Comparison of ENCODE assay signal across 8 mouse cellular contexts in the genomic region with DNA sequence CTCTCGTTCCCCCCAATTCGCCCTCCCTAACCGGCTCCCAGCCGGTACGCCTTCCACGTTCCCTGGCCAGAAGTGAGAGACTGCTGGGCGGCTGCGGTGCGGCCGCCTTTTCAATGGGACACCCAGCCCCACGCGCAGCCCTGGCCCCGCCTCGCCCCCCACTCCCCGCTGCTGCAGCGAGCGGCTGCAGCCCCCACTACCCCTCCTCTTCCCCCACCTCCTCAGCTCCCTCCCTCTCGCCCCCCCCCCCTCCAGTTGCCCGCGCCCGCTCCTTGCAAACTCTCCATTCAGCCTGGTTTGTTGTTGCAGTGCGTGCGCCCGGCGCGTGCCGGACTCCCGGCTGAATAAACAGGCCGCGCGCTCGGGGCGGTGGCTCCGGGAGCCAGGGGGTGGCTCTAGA. TPM values are rescaled to one million over a fixed set of nuclear protein-coding genes. Genes with fewer than 3 reads are reported as not detected.
DNase-seq lines count a peak whose midpoint lies in the region; ATAC-seq and TF ChIP-seq lines count a peak whose summit lies in the region.

A gene (minus strand): TSS at position 85 of the 400 bp plus-strand sequence.

- peak within 1 kb of the TSS; percentile 64 for H3K4me3 ChIP-seq in heart, embryonic 12.5 days
- H3K4me3 ChIP-seq in ES-E14 (ENCODE audit: insufficient read depth in 1 of 2, low read depth in 1 of 2, low read length in 2 of 2, poor library complexity in 1 of 2, severe bottlenecking in 1 of 2) = peak within 1 kb of the TSS; percentile 49 to 72
- H3K4me3 ChIP-seq in forebrain, embryonic 10.5 days = peak within 1 kb of the TSS; percentile 80
- H3K4me3 ChIP-seq in liver, embryonic 11.5 days (ENCODE audit: low read depth, low read length) = peak within 1 kb of the TSS; percentile 54
- peak within 1 kb of the TSS; percentile 60 for H3K4me3 ChIP-seq in stomach, embryonic 16.5 days (replicated peaks; ENCODE audit: low read length)

- H3K27me3 ChIP-seq in heart, embryonic 12.5 days (replicated peaks) = peaks cover 94% of the 10 kb centered on the region
- H3K27me3 ChIP-seq in forebrain, embryonic 10.5 days (ENCODE audit: poor library complexity, severe bottlenecking) = peaks cover 98% of the 10 kb centered on the region
- H3K27me3 ChIP-seq in liver, embryonic 11.5 days (replicated peaks; ENCODE audit: control insufficient read depth, insufficient read depth, low read length) = peaks cover 79% of the 10 kb centered on the region
- peaks cover 84% of the 10 kb centered on the region for H3K27me3 ChIP-seq in stomach, embryonic 16.5 days (ENCODE audit: control insufficient read depth, insufficient read depth, low read length)

- H3K4me2 ChIP-seq in heart, embryonic 12.5 days = peak within 1 kb of the TSS; percentile 98
- peak within 1 kb of the TSS; percentile 83 for H3K4me2 ChIP-seq in liver, embryonic 11.5 days
- H3K4me2 ChIP-seq in stomach, embryonic 16.5 days (ENCODE audit: low read depth, low read length) = peak within 1 kb of the TSS; percentile 98

- 0 out of 2 replicates have a peak, but pooled peaks cover 3% of the 10 kb centered on the region for H3K9me3 ChIP-seq in heart, embryonic 12.5 days (replicated peaks)
- no peaks in the 10 kb centered on the region for H3K9me3 ChIP-seq in ES-E14 (ENCODE audit: control insufficient read depth, insufficient read depth, low read depth, low read length)
- peaks cover 7% of the 10 kb centered on the region; the same call in 1 of the 2 replicates for H3K9me3 ChIP-seq in forebrain, embryonic 10.5 days
- H3K9me3 ChIP-seq in liver, embryonic 11.5 days (ENCODE audit: control insufficient read depth, low read length) = no peaks in the 10 kb centered on the region
- H3K9me3 ChIP-seq in stomach, embryonic 16.5 days (replicated peaks; ENCODE audit: control insufficient read depth, low read length) = peaks cover 7% of the 10 kb centered on the region; the same call in 1 of the 2 replicates

- intact Hi-C loops in heart, postnatal 14 days (cut with DNase I) = no loop called here
- intact Hi-C loops in gastrocnemius, postnatal 36 days (cut with DNase I) = no loop called here

- DNase-seq in heart, postnatal 14 days = no peak
- no peak for DNase-seq in ES-E14 (ENCODE audit: low read depth, low spot score)
- peak; percentile 81 for DNase-seq in forebrain, embryonic 10.5 days (ENCODE audit: extremely low spot score, low spot score)
- DNase-seq in liver, embryonic 11.5 days (ENCODE audit: low spot score) = no peak
- DNase-seq in gastrocnemius, postnatal 36 days = no peak
- no peak for DNase-seq in ovary, postnatal 36 days (ENCODE audit: low spot score)

- H3K4me1 ChIP-seq in heart, embryonic 12.5 days (replicated peaks) = peaks cover 17% of the 10 kb centered on the region
- peaks cover 0 to 1% of the 10 kb centered on the region in 2 experiments; a peak in 1 of 4 replicates for H3K4me1 ChIP-seq in ES-E14 (ENCODE audit: control insufficient read depth in 2 of 2, insufficient read depth in 2 of 2, low read length in 2 of 2, poor library complexity in 1 of 2)
- peaks cover 69% of the 10 kb centered on the region for H3K4me1 ChIP-seq in forebrain, embryonic 10.5 days
- H3K4me1 ChIP-seq in liver, embryonic 11.5 days (replicated peaks; ENCODE audit: control insufficient read depth, insufficient read depth, low read length) = no peaks in the 10 kb centered on the region
- H3K4me1 ChIP-seq in stomach, embryonic 16.5 days (ENCODE audit: control insufficient read depth, insufficient read depth, low read length) = peaks cover 7% of the 10 kb centered on the region; the same call in 1 of the 2 replicates

- H3K36me3 ChIP-seq in heart, embryonic 12.5 days = no peaks in the 10 kb centered on the region
- H3K36me3 ChIP-seq in ES-E14 (ENCODE audit: control insufficient read depth, insufficient read depth, low read length, poor library complexity, severe bottlenecking) = no peaks in the 10 kb centered on the region
- H3K36me3 ChIP-seq in forebrain, embryonic 10.5 days (replicated peaks) = no peaks in the 10 kb centered on the region
- no peaks in the 10 kb centered on the region for H3K36me3 ChIP-seq in liver, embryonic 11.5 days (ENCODE audit: control insufficient read depth, insufficient read depth, low read length)
- H3K36me3 ChIP-seq in stomach, embryonic 16.5 days (ENCODE audit: control insufficient read depth, insufficient read depth, low read length) = no peaks in the 10 kb centered on the region; the same call in 1 of the 2 replicates

- peak within 1 kb of the TSS; percentile 49; the same call in 1 of the 2 replicates for H3K9ac ChIP-seq in heart, embryonic 12.5 days
- H3K9ac ChIP-seq in ES-E14 (ENCODE audit: insufficient read depth, low read depth, low read length, poor library complexity, severe bottlenecking) = peak within 1 kb of the TSS; percentile 63
- H3K9ac ChIP-seq in liver, embryonic 11.5 days (ENCODE audit: low read depth, low read length) = no peak within 1 kb of the TSS
- H3K9ac ChIP-seq in stomach, embryonic 16.5 days (ENCODE audit: low read length) = peak within 1 kb of the TSS; percentile 58

- H3K27ac ChIP-seq in heart, embryonic 12.5 days (ENCODE audit: poor library complexity, severe bottlenecking) = no peak within 1 kb of the TSS
- no peak within 1 kb of the TSS for H3K27ac ChIP-seq in ES-E14 (ENCODE audit: insufficient read depth, low read depth, low read length, poor library complexity, severe bottlenecking)
- H3K27ac ChIP-seq in forebrain, embryonic 10.5 days = peak within 1 kb of the TSS; percentile 91
- H3K27ac ChIP-seq in liver, embryonic 11.5 days (ENCODE audit: low read depth, low read length) = no peak within 1 kb of the TSS
- H3K27ac ChIP-seq in stomach, embryonic 16.5 days (ENCODE audit: low read length) = no peak within 1 kb of the TSS; the same call in 1 of the 2 replicates

- in situ Hi-C loops in ES-E14 (cut with MboI; ENCODE audit: low sequenced_read_pairs in 2 of 2, unreplicated experiment in 2 of 2) = no loop called here

- ATAC-seq in heart, embryonic 12.5 days (ENCODE audit: insufficient number of reproducible peaks, low FRiP score) = 0 out of 2 replicates have a peak, but pooled peaks have one; percentile 35
- ATAC-seq in liver, embryonic 11.5 days (replicated peaks; ENCODE audit: low FRiP score) = no peak
- peak; percentile 45; the same call in 1 of the 2 replicates for ATAC-seq in stomach, embryonic 16.5 days (ENCODE audit: insufficient read depth, low FRiP score)

- WGBS in heart, embryonic 12.5 days = under 1% methylated on average over 31 of the region's 34 CpGs
- WGBS in forebrain, embryonic 10.5 days = 1% methylated on average over 32 of the region's 34 CpGs
- WGBS in liver, embryonic 11.5 days = under 1% methylated on average over 33 of the region's 34 CpGs
- 1% methylated on average over 33 of the region's 34 CpGs for WGBS in stomach, embryonic 16.5 days

TF ChIP-seq in ES-E14, 5 proteins besides CTCF, POLR2A, EP300 and RAD21:
- TF ChIP-seq ZC3H11A (IDR thresholded peaks at IDR 0.05; ENCODE audit: borderline replicate concordance, low read depth, low read length) = no peak
- no peak for TF ChIP-seq ZNF384 (IDR thresholded peaks at IDR 0.05; ENCODE audit: low read depth, low read length)
- no peak for TF ChIP-seq HCFC1 (IDR thresholded peaks at IDR 0.05; ENCODE audit: borderline replicate concordance, insufficient read depth, low read length)
- no peak for TF ChIP-seq CHD2 (IDR thresholded peaks at IDR 0.05; ENCODE audit: low read depth, low read length)
- no peak for TF ChIP-seq MAFK (IDR thresholded peaks at IDR 0.05; ENCODE audit: insufficient read depth, low read depth, low read length)

RNA-seq across cellular contexts. Expression of the gene that starts here (rescaled TPM):
- 0.19 TPM in 1 of 2 replicates, not detected in the other for polyA plus RNA-seq in heart, embryonic 12.5 days (2016; fragmentation: Nextera tagmentation; extraction: Ambion mirVana)
- under 1 TPM in 1 of 2 experiments, not detected in 1; 0.17 TPM for total RNA-seq in heart, postnatal 14 days (2021)
- 0.22 TPM in 1 of 2 replicates, not detected in the other for total RNA-seq in ES-E14 (2012; rRNA removed)
- polyA plus RNA-seq in forebrain, embryonic 10.5 days (2016; fragmentation: Nextera tagmentation; extraction: Ambion mirVana) = 15.6 and 17.3 TPM in 2 replicates
- 0.78 and 0.91 TPM in 2 replicates for polyA plus RNA-seq in liver, embryonic 11.5 days (2014; fragmentation: Nextera tagmentation; extraction: Ambion mirVana)
- polyA plus RNA-seq in stomach, embryonic 16.5 days (2015; fragmentation: Nextera tagmentation; extraction: Ambion mirVana) = 2.9 and 3.5 TPM in 2 replicates
- total RNA-seq in gastrocnemius, postnatal 36 days (2021) = not detected

Comparison
In these comparisons a context has a peak if more than half of its experiments do, and no peak if none do; other contexts are left out.
1. Peak in ATAC-seq, H3K4me3 ChIP-seq, H3K9ac ChIP-seq and H3K4me2 ChIP-seq in heart, embryonic 12.5 days; RNA of the gene not detected or under 1 TPM.